In genomic region chr6:30346737-30347136, GRCm38 (mm10) we compare ENCODE assay signal across 14 mouse cellular contexts. TPM values are rescaled to one million over a fixed set of nuclear protein-coding genes. Genes with fewer than 3 reads are reported as not detected.
DNase-seq lines count a peak whose midpoint lies in the region; ATAC-seq lines count a peak whose summit lies in the region.
"Had no signal": no experiment of that assay in that cellular context is flagged by ENCODE, and none has a peak within 500 bp of the region (broad histone marks: within the 10 kb centered on the region; RNA-seq: fewer than 3 reads in every experiment).

No protein-coding gene starts in this region.

- no peak overlapping the region for H3K4me3 ChIP-seq in embryonic facial prominence, embryonic 14.5 days (ENCODE audit: low read depth, low read length)
- no peak overlapping the region for H3K4me3 ChIP-seq in embryonic facial prominence, embryonic 10.5 days
- H3K4me3 ChIP-seq: forebrain, embryonic 15.5 days; hindbrain, embryonic 10.5 days; kidney, embryonic 15.5 days; limb, embryonic 13.5 days; midbrain, embryonic 12.5 days had no signal

- no peak overlapping the region for H3K4me2 ChIP-seq in embryonic facial prominence, embryonic 14.5 days (ENCODE audit: low read depth, low read length)
- H3K4me2 ChIP-seq: forebrain, embryonic 15.5 days; kidney, embryonic 15.5 days; limb, embryonic 13.5 days; lung, embryonic 14.5 days; midbrain, embryonic 12.5 days had no signal

- 53% methylated on average over 6 of the region's 6 CpGs for WGBS in embryonic facial prominence, embryonic 14.5 days
- WGBS in embryonic facial prominence, embryonic 10.5 days, result 82% methylated on average over 6 of the region's 6 CpGs

- peak; percentile 55; the same call in 1 of the 2 replicates for ATAC-seq in embryonic facial prominence, embryonic 14.5 days (ENCODE audit: low read depth)
- ATAC-seq: forebrain, embryonic 15.5 days had no signal

- DNase-seq in embryonic facial prominence, embryonic 14.5 days (ENCODE audit: low spot score), result peak; percentile 80
- no peak for DNase-seq in embryonic facial prominence, embryonic 10.5 days (ENCODE audit: low spot score)
- DNase-seq in urinary bladder, postnatal 14 days (ENCODE audit: low spot score), result peak; percentile 51
- DNase-seq in urinary bladder, adult 18-20 months (ENCODE audit: low spot score in 2 of 2), result no peak
- peak; percentile 88 for DNase-seq in fibroblast of lung, adult 2 months (ENCODE audit: low read depth)
- peak; percentile 53 for DNase-seq in testis, postnatal 14 days (ENCODE audit: low spot score)
- DNase-seq in thymus, postnatal 10 days (ENCODE audit: low spot score in 2 of 2), result no peak
- DNase-seq in left cerebral cortex, adult 18-20 months (ENCODE audit: low spot score in 2 of 2), result no peak
- DNase-seq: lung, embryonic 14.5 days had no signal

- no peak overlapping the region for H3K27ac ChIP-seq in embryonic facial prominence, embryonic 14.5 days (replicated peaks; ENCODE audit: low read depth, low read length)
- H3K27ac ChIP-seq in embryonic facial prominence, embryonic 10.5 days (replicated peaks), result no peak overlapping the region
- H3K27ac ChIP-seq: forebrain, embryonic 15.5 days; hindbrain, embryonic 10.5 days; kidney, embryonic 15.5 days; limb, embryonic 13.5 days; midbrain, embryonic 12.5 days had no signal

- H3K9me3 ChIP-seq in embryonic facial prominence, embryonic 14.5 days (ENCODE audit: control insufficient read depth, low read length), result no peaks in the 10 kb centered on the region
- H3K9me3 ChIP-seq in embryonic facial prominence, embryonic 10.5 days, result no peaks in the 10 kb centered on the region
- H3K9me3 ChIP-seq: forebrain, embryonic 15.5 days; hindbrain, embryonic 10.5 days; kidney, embryonic 15.5 days; limb, embryonic 13.5 days; midbrain, embryonic 12.5 days had no signal

- H3K4me1 ChIP-seq in embryonic facial prominence, embryonic 14.5 days (ENCODE audit: control insufficient read depth, insufficient read depth, low read length), result no peaks in the 10 kb centered on the region
- no peaks in the 10 kb centered on the region for H3K4me1 ChIP-seq in embryonic facial prominence, embryonic 10.5 days
- H3K4me1 ChIP-seq: forebrain, embryonic 15.5 days; hindbrain, embryonic 10.5 days; midbrain, embryonic 12.5 days had no signal

- no peaks in the 10 kb centered on the region for H3K36me3 ChIP-seq in embryonic facial prominence, embryonic 14.5 days (ENCODE audit: control insufficient read depth, insufficient read depth, low read length)
- no peaks in the 10 kb centered on the region for H3K36me3 ChIP-seq in embryonic facial prominence, embryonic 10.5 days (replicated peaks)
- H3K36me3 ChIP-seq: forebrain, embryonic 15.5 days; hindbrain, embryonic 10.5 days; kidney, embryonic 15.5 days; limb, embryonic 13.5 days; midbrain, embryonic 12.5 days had no signal

- H3K27me3 ChIP-seq in embryonic facial prominence, embryonic 14.5 days (replicated peaks; ENCODE audit: control insufficient read depth, insufficient read depth, low read length), result no peaks in the 10 kb centered on the region
- no peaks in the 10 kb centered on the region for H3K27me3 ChIP-seq in embryonic facial prominence, embryonic 10.5 days (replicated peaks; ENCODE audit: low read depth, poor library complexity, severe bottlenecking)
- H3K27me3 ChIP-seq: forebrain, embryonic 15.5 days; kidney, embryonic 15.5 days; limb, embryonic 13.5 days; midbrain, embryonic 12.5 days had no signal

- no peak overlapping the region for H3K9ac ChIP-seq in embryonic facial prominence, embryonic 14.5 days (ENCODE audit: low read depth, low read length)
- H3K9ac ChIP-seq: forebrain, embryonic 15.5 days; kidney, embryonic 15.5 days; limb, embryonic 13.5 days; lung, embryonic 14.5 days; midbrain, embryonic 12.5 days had no signal

RNA-seq across cellular contexts. Expression of gene Ube2h, which starts 42.4 kb away (rescaled TPM):
- polyA plus RNA-seq in embryonic facial prominence, embryonic 14.5 days (2014; fragmentation: Nextera tagmentation; extraction: Ambion mirVana), result 51.5 and 53.1 TPM in 2 replicates
- polyA plus RNA-seq in embryonic facial prominence, embryonic 10.5 days (2016; fragmentation: Nextera tagmentation; extraction: Ambion mirVana), result 34.0 and 35.4 TPM in 2 replicates
- 10 to 100 TPM; 88.6 to 92.2 TPM for total RNA-seq in left cerebral cortex, adult 18-20 months (2021)

RNA-seq across cellular contexts. Expression of gene Zc3hc1, which starts 44.1 kb away (rescaled TPM):
- polyA plus RNA-seq in embryonic facial prominence, embryonic 14.5 days (2014; fragmentation: Nextera tagmentation; extraction: Ambion mirVana), result 52.8 and 60.5 TPM in 2 replicates
- polyA plus RNA-seq in embryonic facial prominence, embryonic 10.5 days (2016; fragmentation: Nextera tagmentation; extraction: Ambion mirVana), result 84.6 and 90.8 TPM in 2 replicates
- total RNA-seq in left cerebral cortex, adult 18-20 months (2021), result 10 to 100 TPM; 24.7 to 29.3 TPM

RNA-seq across cellular contexts. Expression of gene Klhdc10, which starts 54.9 kb away (rescaled TPM):
- polyA plus RNA-seq in embryonic facial prominence, embryonic 14.5 days (2014; fragmentation: Nextera tagmentation; extraction: Ambion mirVana), result 43.7 and 44.7 TPM in 2 replicates
- 36.2 and 37.3 TPM in 2 replicates for polyA plus RNA-seq in embryonic facial prominence, embryonic 10.5 days (2016; fragmentation: Nextera tagmentation; extraction: Ambion mirVana)
- 100 to 1,000 TPM in 1 of 2 experiments, 10 to 100 TPM in 1; 89.0 to 104 TPM for total RNA-seq in left cerebral cortex, adult 18-20 months (2021)

Comparison
In these comparisons a context has a peak if more than half of its experiments do, and no peak if none do; other contexts are left out.
1. DNase-seq: peak in embryonic facial prominence, embryonic 14.5 days (single experiment), urinary bladder, postnatal 14 days (single experiment), fibroblast of lung, adult 2 months (single experiment) and testis, postnatal 14 days (single experiment); none in embryonic facial prominence, embryonic 10.5 days (single experiment), urinary bladder, adult 18-20 months (0 of 2), thymus, postnatal 10 days (0 of 2) and left cerebral cortex, adult 18-20 months (0 of 2).